Comparison of ENCODE assay signal across 11 mouse cellular contexts in genomic region chr11:50441637-50442036, GRCm38 (mm10). TPM values are rescaled to one million over a fixed set of nuclear protein-coding genes. Genes with fewer than 3 reads are reported as not detected.
A peak's percentile ranks its signal among the peaks of the same experiment; 100 is the strongest.
DNase-seq lines count a peak whose midpoint lies in the region; ATAC-seq lines count a peak whose summit lies in the region.
"Had no signal": no experiment of that assay in that cellular context is flagged by ENCODE, and none has a peak within 500 bp of the region (broad histone marks: within the 10 kb centered on the region; RNA-seq: fewer than 3 reads in every experiment).

No protein-coding gene starts in this region.

- 0 out of 2 replicates have a peak overlapping the region, but pooled peaks have one; percentile 38 for H3K27ac ChIP-seq in limb, embryonic 15.5 days
- no peak overlapping the region for H3K27ac ChIP-seq in limb, embryonic 10.5 days
- H3K27ac ChIP-seq: forebrain, embryonic 13.5 days; hindbrain, embryonic 13.5 days; limb, embryonic 13.5 days had no signal

- no peak overlapping the region for H3K9ac ChIP-seq in limb, embryonic 15.5 days
- H3K9ac ChIP-seq: forebrain, embryonic 13.5 days; hindbrain, embryonic 13.5 days; limb, embryonic 13.5 days had no signal

- DNase-seq in limb, embryonic 10.5 days (ENCODE audit: low spot score): no peak
- peak; percentile 70 to 76 for DNase-seq in frontal cortex, postnatal 36 days (ENCODE audit: low spot score in 2 of 2)
- DNase-seq in left cerebral cortex, postnatal 25 days (ENCODE audit: low spot score in 2 of 2): peak; percentile 65 to 91
- DNase-seq in right cerebral cortex, postnatal 36 days (ENCODE audit: low spot score in 2 of 2): peak; percentile 71 to 77
- DNase-seq: cerebellum, adult 18-20 months had no signal

- H3K9me3 ChIP-seq in limb, embryonic 15.5 days: no peaks in the 10 kb centered on the region
- no peaks in the 10 kb centered on the region for H3K9me3 ChIP-seq in limb, embryonic 10.5 days (replicated peaks)
- H3K9me3 ChIP-seq: forebrain, embryonic 13.5 days; hindbrain, embryonic 13.5 days; limb, embryonic 13.5 days had no signal

- 34% methylated on average over 9 of the region's 9 CpGs for WGBS in limb, embryonic 15.5 days
- WGBS in limb, embryonic 10.5 days: 76% methylated on average over 9 of the region's 9 CpGs

- peaks cover 12% of the 10 kb centered on the region; the same call in 1 of the 2 replicates for H3K4me1 ChIP-seq in limb, embryonic 15.5 days
- no peaks in the 10 kb centered on the region for H3K4me1 ChIP-seq in limb, embryonic 10.5 days
- H3K4me1 ChIP-seq: forebrain, embryonic 13.5 days; hindbrain, embryonic 13.5 days had no signal

- H3K4me2 ChIP-seq in limb, embryonic 15.5 days: no peak overlapping the region
- H3K4me2 ChIP-seq: forebrain, embryonic 13.5 days; hindbrain, embryonic 13.5 days; limb, embryonic 13.5 days had no signal

- H3K4me3 ChIP-seq in limb, embryonic 15.5 days: no peak overlapping the region
- H3K4me3 ChIP-seq in limb, embryonic 10.5 days: no peak overlapping the region
- H3K4me3 ChIP-seq: forebrain, embryonic 13.5 days; hindbrain, embryonic 13.5 days; limb, embryonic 13.5 days had no signal

- intact Hi-C loops in left cerebral cortex, postnatal 25 days (cut with DNase I): loop anchor here (5.0 kb wide), 2 partner anchors 146 to 161 kb away; partner anchors contain the start of gene Adamts2

- no peaks in the 10 kb centered on the region for H3K27me3 ChIP-seq in limb, embryonic 15.5 days
- H3K27me3 ChIP-seq in limb, embryonic 10.5 days (ENCODE audit: low read depth, poor library complexity, severe bottlenecking): no peaks in the 10 kb centered on the region

- no peaks in the 10 kb centered on the region for H3K36me3 ChIP-seq in limb, embryonic 15.5 days
- no peaks in the 10 kb centered on the region for H3K36me3 ChIP-seq in limb, embryonic 10.5 days
- H3K36me3 ChIP-seq: hindbrain, embryonic 13.5 days; limb, embryonic 13.5 days had no signal

- peak; percentile 44; the same call in 1 of the 2 replicates for ATAC-seq in limb, embryonic 15.5 days (ENCODE audit: insufficient number of reproducible peaks, low FRiP score, low TSS enrichment, low read depth)
- no peak for ATAC-seq in megakaryocyte progenitor cell, adult 5-6 weeks (replicated peaks; ENCODE audit: poor library complexity)
- no peak for ATAC-seq in megakaryocyte, adult 5-6 weeks (ENCODE audit: poor library complexity, severe bottlenecking)
- ATAC-seq: forebrain, embryonic 13.5 days had no signal

RNA-seq across cellular contexts. Expression of gene Rufy1, which starts 10.7 kb away (rescaled TPM):
- 23.5 and 24.3 TPM in 2 replicates for polyA plus RNA-seq in limb, embryonic 15.5 days (2015; fragmentation: Nextera tagmentation; extraction: Ambion mirVana)
- polyA plus RNA-seq in limb, embryonic 10.5 days (2016; fragmentation: Nextera tagmentation; extraction: Ambion mirVana): 22.5 and 22.6 TPM in 2 replicates
- total RNA-seq in left cerebral cortex, postnatal 25 days (2021): 10 to 100 TPM; 25.4 to 27.8 TPM
- total RNA-seq in megakaryocyte progenitor cell, adult 5-6 weeks (2015): 29.5 and 38.1 TPM in 2 replicates
- total RNA-seq in megakaryocyte progenitor cell, adult 5-6 weeks (2017): 42.5 and 48.5 TPM in 2 replicates
- total RNA-seq in megakaryocyte, adult 5-6 weeks (2015): 51.2 and 53.0 TPM in 2 replicates
- total RNA-seq in megakaryocyte, adult 5-6 weeks (2017): 81.6 and 82.2 TPM in 2 replicates
